Mouse (Mus musculus) retina, adult 2 months (tissue): ENCODE data around the gene Rnf168.
A peak's percentile ranks its signal among the peaks of the same experiment; 100 is the strongest.

ENCODE experiments used
- DNase-seq: peaks from one replicate; pipeline ENCODE4 v3.0.0-alpha.2; 2012; ENCODE audit warnings: low read depth, low spot score

Gene Rnf168

GRCm38 (mm10) chr16:32312859-32313258, 35.6 kb downstream of the Rnf168 start:
- no peak for DNase-seq

- no peak for DNase-seq
Measured at GRCm38 (mm10) chr16:32316601-32317000, 39.3 kb downstream of the Rnf168 start.

GRCm38 (mm10) chr16:32323953-32324352, 46.7 kb downstream of the Rnf168 start:
- no peak for DNase-seq

- DNase-seq, result no peak
Measured at GRCm38 (mm10) chr16:32330876-32331670, 53.8 kb downstream of the Rnf168 start.

GRCm38 (mm10) chr16:32332040-32332555, 54.8 kb downstream of the Rnf168 start, which contains the start of gene Ubxn7:
Gene Ubxn7, plus strand, starts transcription at chr16:32332257.
- DNase-seq, result peak; percentile 90

GRCm38 (mm10) chr16:32332556-32333511, 55.6 kb downstream of the Rnf168 start:
- DNase-seq, result no peak

GRCm38 (mm10) chr16:32335146-32335545, 57.9 kb downstream of the Rnf168 start:
- DNase-seq, result no peak

- DNase-seq, result no peak
Measured at GRCm38 (mm10) chr16:32336026-32336780, 58.9 kb downstream of the Rnf168 start.

- DNase-seq, result no peak
Measured at GRCm38 (mm10) chr16:32337001-32337400, 59.7 kb downstream of the Rnf168 start.

GRCm38 (mm10) chr16:32340451-32340850, 63.2 kb downstream of the Rnf168 start:
- DNase-seq, result no peak

GRCm38 (mm10) chr16:32345521-32345920, 68.3 kb downstream of the Rnf168 start:
- no peak for DNase-seq

GRCm38 (mm10) chr16:32350776-32351175, 73.5 kb downstream of the Rnf168 start:
- no peak for DNase-seq
